Mouse (Mus musculus) left cerebral cortex, adult 2 months (tissue): ENCODE measurements around the gene Gatad2a. TPM values are rescaled to one million over a fixed set of nuclear protein-coding genes. Genes with fewer than 3 reads are reported as not detected.

Experiments used
- DNase-seq, 2 experiments: peaks; one replicate each; pipeline ENCODE4 v3.0.0; 2021 to 2022; ENCODE audit warnings: low spot score in 2 of 2, mixed read lengths in 1 of 2; ENCODE audit errors: extremely low spot score in 1 of 2
- H3K27ac ChIP-seq: fragments of 200-600 bp; 2 replicates; pipeline ENCODE4 v1.8.1; 2022
- H3K4me3 ChIP-seq: fragments of 200-600 bp; 2 replicates; pipeline ENCODE4 v1.8.1; 2022
- CTCF ChIP-seq: fragments of 200-600 bp; IDR thresholded peaks from 2 replicates; pipeline ENCODE4 v1.8.1; 2022; ENCODE audit warnings: antibody characterized with exemption, mild to moderate bottlenecking, moderate library complexity
- intact Hi-C: fragments of 180-260 bp; cut with DNase I; formaldehyde crosslinking; loops from one replicate; pipeline ENCODE4 v1.15.1; 2025
- total RNA-seq, 2 experiments: library from RNA; stranded (reverse); gene quantifications; 2 replicates each; pipeline ENCODE4 v1.2.3; 2021

Gatad2a gene
- total RNA-seq, 2 experiments from 2014 or later: 27.6 to 32.2 TPM

DNA sequence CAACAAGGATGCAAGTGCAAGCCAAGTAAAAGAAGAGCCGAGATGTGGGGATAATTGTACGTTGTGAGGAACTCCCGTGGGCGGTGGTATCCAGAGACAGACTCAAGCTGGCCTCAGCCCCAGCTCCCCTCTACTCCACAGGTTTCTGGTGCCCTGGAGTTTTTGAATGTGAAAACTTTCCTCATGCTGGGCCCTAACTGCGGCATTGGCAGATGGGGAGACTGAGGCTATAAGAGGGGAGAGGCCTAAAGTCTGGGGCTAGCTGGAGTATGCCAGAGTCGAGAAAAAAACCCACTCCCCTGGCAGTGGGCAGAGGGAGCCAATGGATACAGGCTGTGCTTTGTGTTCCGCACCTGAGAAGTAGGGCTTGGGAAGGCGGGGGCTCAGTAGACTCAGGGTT lies 92.1 kb downstream of the Gatad2a start:
- no peak overlapping the region for H3K27ac ChIP-seq
- intact Hi-C loops: no loop called here
- no peak for DNase-seq
- H3K4me3 ChIP-seq: no peak overlapping the region
- no peak for TF ChIP-seq CTCF

DNA sequence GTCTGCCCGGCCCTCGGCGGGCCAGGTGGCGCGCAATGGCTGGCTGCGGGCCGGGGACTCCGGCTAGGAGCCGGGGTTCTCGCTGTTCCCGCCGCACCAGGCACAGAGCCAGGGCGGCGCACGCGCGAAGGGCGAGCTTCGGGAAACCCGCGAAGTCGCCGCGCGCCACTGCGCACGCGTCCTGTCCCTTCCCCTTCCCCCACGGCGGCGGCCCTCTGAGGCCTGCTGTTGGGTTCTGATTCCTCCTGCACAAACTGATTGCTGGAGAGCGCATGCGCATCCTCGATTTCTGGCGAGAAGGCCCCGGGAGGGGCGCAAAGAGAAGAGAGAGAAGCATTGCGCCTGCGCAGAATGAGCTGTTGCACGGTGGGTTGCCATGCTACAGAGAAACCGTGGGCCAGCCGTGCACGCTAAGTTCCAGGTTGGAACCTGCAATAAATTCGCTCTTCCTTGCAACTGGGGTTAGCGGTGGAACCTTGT lies 93.1 kb downstream of the Gatad2a start:
- TF ChIP-seq CTCF: no peak
- peak overlapping the region; percentile 87 for H3K4me3 ChIP-seq
- intact Hi-C loops: loop anchor here (2.0 kb wide), 1 partner anchor 20 kb away; no protein-coding TSS in a partner anchor
- peak overlapping the region; percentile 98 for H3K27ac ChIP-seq
- DNase-seq: peak; percentile 98 to 99

DNA sequence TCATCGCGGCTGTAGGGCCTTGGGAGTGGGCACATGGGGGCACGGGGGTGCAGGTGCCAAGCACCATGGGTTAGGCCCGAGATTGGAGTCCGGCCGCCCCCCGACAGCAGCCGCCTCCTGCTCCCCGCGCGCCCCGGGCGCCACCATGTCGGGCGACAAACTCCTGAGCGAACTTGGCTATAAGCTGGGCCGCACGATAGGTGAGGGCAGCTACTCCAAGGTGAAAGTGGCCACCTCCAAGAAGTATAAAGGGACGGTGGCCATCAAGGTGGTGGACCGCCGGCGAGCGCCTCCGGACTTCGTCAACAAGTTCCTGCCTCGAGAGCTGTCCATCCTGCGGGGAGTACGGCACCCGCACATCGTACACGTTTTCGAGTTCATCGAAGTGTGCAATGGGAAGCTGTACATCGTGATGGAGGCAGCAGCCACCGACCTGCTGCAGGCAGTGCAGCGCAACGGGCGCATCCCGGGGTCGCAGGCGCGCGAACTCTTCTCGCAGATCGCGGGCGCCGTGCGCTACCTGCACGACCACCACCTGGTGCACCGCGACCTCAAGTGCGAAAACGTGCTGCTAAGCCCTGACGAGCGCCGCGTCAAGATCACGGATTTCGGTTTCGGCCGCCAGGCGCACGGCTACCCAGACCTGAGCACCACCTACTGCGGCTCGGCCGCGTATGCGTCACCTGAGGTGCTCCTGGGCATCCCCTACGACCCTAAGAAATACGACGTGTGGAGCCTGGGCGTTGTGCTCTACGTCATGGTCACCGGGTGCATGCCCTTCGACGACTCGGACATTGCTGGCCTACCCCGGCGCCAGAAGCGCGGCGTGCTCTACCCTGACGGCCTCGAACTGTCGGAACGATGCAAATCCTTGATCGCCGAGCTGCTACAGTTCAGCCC lies 93.8 kb downstream of the Gatad2a start, which contains the start of the genes Tssk6, Ndufa13 and Yjefn3:
Tssk6 (plus strand) TSS at position 22 of the 900 bp plus-strand sequence.
Ndufa13 (minus strand) TSS at position 396 of the 900 bp plus-strand sequence.
Yjefn3 (minus strand) TSS at position 550 of the 900 bp plus-strand sequence.
- Histone ChIP-seq H3K4me3 (peak within 1 kb of the TSS; percentile 87), H3K27ac (peak within 1 kb of the TSS; percentile 98)
- intact Hi-C loops: loop anchor here (2.0 kb wide), 1 partner anchor 20 kb away; no protein-coding TSS in a partner anchor
- TF ChIP-seq CTCF: no peak; the same call in 1 of the 2 replicates
- DNase-seq: peak; percentile 43 to 46

DNA sequence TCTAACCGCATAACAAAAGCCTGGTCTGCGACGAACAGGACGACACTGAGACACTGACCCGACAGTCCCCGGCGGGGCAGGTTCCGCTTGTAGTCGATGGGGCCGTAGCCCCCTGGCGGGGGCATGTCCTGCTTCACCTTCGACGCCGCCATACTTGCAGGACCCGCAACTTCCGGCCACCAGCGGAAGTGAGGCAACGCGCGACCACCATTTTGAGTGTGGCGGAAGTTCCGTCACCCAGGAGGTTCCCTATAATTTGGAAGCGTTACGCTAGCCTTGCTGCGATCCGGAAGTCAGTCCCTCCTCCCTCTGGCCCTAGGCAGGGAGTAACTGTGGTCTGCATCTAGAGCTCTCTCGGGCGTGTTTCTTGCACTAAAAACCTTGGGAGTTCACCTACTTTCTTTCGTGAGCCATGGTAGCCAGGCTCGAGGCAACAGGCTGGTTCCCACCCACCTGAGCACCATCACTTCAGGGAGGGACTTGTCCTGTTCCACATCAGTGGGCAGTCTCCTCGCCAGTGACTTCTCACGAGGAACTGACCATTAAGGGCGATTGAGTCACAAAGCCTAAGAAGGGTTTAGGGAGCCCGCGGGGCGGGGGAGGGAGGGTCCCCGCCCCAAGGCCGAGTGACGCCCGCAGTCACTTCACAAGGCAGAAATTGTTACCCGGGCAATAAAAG lies 94.6 kb downstream of the Gatad2a start:
- peak; percentile 75 for TF ChIP-seq CTCF
- intact Hi-C loops: loop anchor here (2.0 kb wide), 1 partner anchor 19 kb away; no protein-coding TSS in a partner anchor
- DNase-seq: peak; percentile 95 to 97
- Histone ChIP-seq H3K4me3 (peak overlapping the region; percentile 87), H3K27ac (peak overlapping the region; percentile 98)

DNA sequence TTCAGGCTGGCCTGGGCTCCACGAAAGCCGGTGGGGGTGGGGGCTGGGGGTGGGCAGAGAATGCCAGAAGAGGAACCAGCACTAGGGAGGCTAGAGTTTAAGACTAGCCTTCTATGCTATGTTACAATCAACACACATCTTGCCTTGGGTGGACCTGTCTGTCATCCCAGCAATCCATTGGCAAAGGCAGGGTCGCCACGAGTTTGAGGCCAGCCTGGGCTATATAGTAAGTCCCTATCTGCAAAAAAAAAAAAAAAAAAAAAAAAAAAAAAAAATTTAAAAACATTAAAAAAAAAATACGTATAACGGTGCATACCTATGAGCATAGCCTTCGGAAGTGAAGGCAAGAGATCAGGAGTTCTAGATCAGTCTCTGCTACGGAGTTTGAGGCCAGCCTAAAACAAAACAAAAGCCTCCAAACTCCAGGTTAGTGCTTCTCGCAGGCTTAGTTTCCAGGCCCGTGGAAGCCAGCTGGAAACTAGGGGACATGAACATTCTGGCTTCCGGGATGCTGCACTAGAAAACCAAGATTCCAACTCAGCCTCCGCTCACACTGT lies 95.2 kb downstream of the Gatad2a start:
- Histone ChIP-seq H3K27ac (peak overlapping the region; percentile 98), H3K4me3 (peak overlapping the region; percentile 87)
- TF ChIP-seq CTCF: no peak
- no peak for DNase-seq
- intact Hi-C loops: no loop called here

DNA sequence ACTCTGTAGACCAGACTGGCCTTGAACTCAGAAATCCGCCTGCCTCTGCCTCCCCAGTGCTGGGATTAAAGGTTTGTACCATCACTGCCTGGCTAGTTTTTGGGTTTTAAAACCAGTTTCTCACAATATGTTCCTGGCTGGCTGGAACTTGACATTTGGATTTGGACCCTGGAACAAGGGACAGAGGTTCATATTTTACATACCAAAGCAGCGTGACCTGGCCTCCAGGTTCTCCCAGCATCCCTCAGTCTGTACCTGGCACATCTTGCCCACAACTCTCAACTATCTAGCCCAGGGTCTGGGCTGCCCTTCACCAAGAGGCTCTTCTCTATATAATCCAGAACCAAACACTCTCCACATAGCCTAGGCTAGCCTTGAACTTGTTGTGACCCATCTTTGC lies 96.3 kb downstream of the Gatad2a start:
- Histone ChIP-seq H3K4me3 (no peak overlapping the region; the same call in 1 of the 2 replicates), H3K27ac (no peak overlapping the region)
- no peak for DNase-seq
- intact Hi-C loops: no loop called here
- TF ChIP-seq CTCF: no peak

DNA sequence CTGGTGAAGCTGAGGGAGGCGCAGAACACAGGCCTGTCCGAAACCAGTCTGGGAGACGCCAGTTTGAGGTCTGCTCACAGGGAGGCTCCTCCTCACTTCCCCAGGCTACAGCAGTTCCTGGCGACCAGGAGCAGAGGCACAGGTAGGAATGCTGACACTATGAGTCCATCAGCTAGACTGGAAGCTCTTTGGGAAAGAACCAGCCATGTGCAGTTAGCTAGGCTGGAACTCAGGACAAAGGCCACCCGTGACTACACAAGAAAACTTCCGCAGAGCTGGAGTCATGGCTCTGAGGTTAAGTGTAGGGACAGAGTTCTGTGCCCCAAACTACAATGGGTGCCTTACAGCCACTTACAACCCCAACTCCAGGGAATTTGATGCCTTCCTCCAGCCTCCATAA lies 98.3 kb downstream of the Gatad2a start:
- intact Hi-C loops: no loop called here
- DNase-seq: no peak
- H3K27ac ChIP-seq: no peak overlapping the region
- H3K4me3 ChIP-seq: no peak overlapping the region
- TF ChIP-seq CTCF: no peak

DNA sequence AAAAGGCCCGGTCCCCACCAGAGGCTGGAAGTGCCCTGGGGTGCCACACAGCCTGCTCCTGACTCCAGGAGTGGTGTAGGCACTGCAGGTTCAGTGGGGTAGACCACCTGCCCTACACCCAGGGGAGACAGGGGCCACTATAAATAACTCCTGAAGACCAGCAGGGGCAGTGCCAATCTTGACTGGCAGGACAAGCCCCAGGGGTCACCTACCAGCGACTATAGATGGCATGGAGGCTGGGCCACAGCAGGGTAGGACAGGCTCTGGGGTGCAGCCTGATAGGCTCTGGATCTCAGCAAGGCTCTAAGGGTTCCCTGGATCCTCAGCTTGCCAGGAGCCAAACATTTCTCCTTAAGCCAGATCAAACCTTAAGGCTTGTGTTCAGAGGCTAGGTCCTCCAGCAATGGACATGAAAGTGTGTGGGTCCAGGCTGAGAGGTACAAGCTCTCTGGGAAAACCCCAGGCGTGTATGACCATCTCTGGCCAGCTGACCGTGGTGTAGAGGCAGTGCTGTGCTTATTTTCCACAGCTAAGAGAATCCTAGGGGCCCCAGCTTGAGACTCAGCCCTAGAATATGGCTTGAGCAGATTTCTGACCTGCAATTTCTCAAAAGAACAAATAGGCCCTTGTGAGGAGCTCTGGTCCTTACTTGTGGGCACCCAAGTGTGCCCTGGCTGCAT lies 100.3 kb downstream of the Gatad2a start:
- no peak overlapping the region for H3K27ac ChIP-seq
- no peak for DNase-seq
- TF ChIP-seq CTCF: no peak
- intact Hi-C loops: no loop called here
- H3K4me3 ChIP-seq: no peak overlapping the region

DNA sequence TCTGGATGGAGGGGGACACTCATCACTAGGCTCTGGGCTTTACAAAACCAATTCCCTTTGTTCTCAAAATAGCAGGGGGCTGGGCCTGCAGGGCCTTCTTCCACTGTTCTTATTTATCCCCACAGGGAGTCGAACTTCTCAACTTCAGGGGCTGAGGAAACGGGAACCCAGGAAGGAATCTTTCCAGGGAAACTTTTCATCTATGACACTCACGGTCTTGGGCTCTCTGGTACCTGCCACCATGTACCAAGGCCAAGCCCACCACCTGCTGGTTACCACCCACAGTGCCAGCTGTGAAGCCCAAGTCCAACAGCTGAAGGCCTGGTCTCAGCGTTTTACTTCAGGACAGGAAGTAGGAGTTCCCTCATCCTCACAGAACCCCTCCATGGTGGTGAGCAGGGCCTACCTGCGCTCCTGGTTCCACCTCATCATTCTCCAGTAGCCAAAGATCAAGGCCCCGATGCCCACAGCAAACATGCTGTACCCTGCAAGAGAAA lies 101.3 kb downstream of the Gatad2a start:
- H3K27ac ChIP-seq: no peak overlapping the region
- DNase-seq: no peak
- H3K4me3 ChIP-seq: no peak overlapping the region
- TF ChIP-seq CTCF: no peak
- intact Hi-C loops: no loop called here

DNA sequence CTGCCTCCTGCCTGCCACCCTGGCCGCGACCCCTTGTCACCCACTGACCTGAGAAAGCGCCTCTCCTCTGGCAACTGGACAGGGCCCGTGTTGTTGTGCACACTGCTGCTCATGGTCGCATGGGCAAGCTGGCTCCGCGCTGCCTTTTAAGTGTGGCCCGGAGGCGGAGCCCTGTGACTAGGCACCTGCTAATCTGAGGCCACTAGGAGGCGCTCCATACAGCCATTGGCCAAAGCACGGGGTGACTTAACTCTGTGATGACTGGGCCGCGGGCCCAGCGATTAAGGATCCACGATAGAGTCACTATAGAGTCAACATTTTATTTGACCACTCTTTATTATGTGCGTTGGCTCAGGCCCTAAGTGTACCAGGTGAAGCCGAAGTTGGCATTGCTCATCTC lies 102.3 kb downstream of the Gatad2a start:
- Histone ChIP-seq H3K27ac (peak overlapping the region; percentile 19; the same call in 1 of the 2 replicates), H3K4me3 (no peak overlapping the region)
- intact Hi-C loops: no loop called here
- DNase-seq: peak in 1 of 2 experiments; percentile 58
- TF ChIP-seq CTCF: peak; percentile 67

DNA sequence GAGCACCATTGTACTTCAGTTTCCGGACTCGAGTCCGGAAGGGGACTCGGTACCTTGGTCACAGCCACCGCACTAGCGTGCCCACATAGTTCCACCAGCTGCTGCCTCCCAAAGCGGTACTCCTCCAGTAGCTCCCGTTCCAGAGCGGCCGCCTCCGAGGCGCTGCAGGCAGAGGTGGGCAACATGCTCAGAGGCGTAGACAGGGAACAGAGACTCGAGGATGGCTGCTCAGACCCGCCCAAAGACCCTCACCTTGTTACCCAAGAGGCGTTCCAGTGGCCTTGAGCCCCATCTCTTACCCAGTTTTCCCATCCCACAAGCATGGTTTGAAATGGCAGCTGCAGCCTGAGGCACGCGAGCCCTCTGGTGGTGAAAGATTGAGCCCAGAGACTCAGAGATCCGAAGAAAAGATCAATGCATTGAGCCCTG lies 105.4 kb downstream of the Gatad2a start:
- DNase-seq: peak; percentile 65 to 71
- Histone ChIP-seq H3K27ac (peak overlapping the region; percentile 79), H3K4me3 (peak overlapping the region; percentile 18; the same call in 1 of the 2 replicates)
- TF ChIP-seq CTCF: peak; percentile 78
- intact Hi-C loops: no loop called here
